In the genomic region with DNA sequence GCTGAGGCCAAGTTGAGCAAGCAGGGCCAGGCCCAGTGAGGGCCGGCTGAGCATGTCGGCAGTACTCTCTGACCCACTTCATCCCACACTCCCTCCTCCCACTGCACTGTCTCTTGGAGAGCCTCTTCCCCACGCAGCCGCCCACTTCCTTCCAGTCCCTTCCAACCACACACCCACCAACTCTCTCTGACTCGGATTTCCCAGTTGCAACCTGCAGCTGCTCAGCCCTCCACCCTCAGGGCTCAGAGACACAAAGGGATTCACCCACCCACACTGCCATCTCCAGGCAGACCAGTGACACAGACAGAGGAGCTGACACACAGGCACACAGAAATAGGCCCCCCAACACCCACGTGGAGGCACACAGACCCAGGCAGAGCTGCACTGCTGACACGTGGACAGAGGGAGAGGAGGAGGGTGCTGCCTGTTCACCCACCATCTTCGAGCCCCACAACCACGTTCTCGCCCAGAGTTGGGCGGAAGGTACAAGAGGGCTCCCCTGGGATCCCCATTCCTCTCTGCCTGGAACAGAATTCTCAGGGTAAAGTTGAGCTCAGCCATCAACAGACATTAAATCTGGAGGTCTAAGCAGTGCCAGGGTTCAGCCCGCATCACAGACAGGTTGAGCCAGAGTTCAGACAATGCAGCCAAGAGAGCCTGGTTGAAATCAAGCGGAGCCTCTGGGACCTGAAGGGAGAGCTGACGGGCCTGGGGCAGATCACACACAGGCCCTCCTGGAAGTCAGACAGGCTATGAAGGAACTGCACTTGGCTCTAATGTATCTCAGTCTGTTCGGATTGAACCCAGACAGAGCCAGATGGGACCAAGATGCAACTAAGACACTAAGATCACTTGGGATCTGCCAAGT, we compare ENCODE assay signal across 7 mouse cellular contexts. TPM values are rescaled to one million over a fixed set of nuclear protein-coding genes. Genes with fewer than 3 reads are reported as not detected.
DNase-seq lines count a peak whose midpoint lies in the region; ATAC-seq and TF ChIP-seq lines count a peak whose summit lies in the region.

No protein-coding gene starts in this region.

- H3K27ac ChIP-seq in kidney, postnatal 0 days = peak overlapping the region; percentile 63
- no peak overlapping the region for H3K27ac ChIP-seq in liver, embryonic 15.5 days (replicated peaks)
- no peak overlapping the region for H3K27ac ChIP-seq in stomach, embryonic 15.5 days

- TF ChIP-seq CTCF in kidney, postnatal 0 days (IDR thresholded peaks at IDR 0.05; ENCODE audit: low read depth) = peak; percentile 62

- H3K36me3 ChIP-seq in kidney, postnatal 0 days (ENCODE audit: insufficient read depth, low read length) = no peaks in the 10 kb centered on the region
- H3K36me3 ChIP-seq in liver, embryonic 15.5 days (replicated peaks) = no peaks in the 10 kb centered on the region
- no peaks in the 10 kb centered on the region for H3K36me3 ChIP-seq in stomach, embryonic 15.5 days

- DNase-seq in urinary bladder, postnatal 14 days (ENCODE audit: low spot score) = peak; percentile 61
- no peak for DNase-seq in urinary bladder, adult 2 months (ENCODE audit: low spot score)
- DNase-seq in cerebellum, postnatal 10 days = peak; percentile 70 to 75
- peak; percentile 53 for DNase-seq in heart, adult 8-10 months (ENCODE audit: low spot score)
- peak; percentile 82 for DNase-seq in kidney, postnatal 0 days (ENCODE audit: low spot score)

- no peak overlapping the region for H3K4me3 ChIP-seq in kidney, postnatal 0 days (replicated peaks; ENCODE audit: low read depth, low read length)
- H3K4me3 ChIP-seq in liver, embryonic 15.5 days (replicated peaks) = no peak overlapping the region
- H3K4me3 ChIP-seq in stomach, embryonic 15.5 days (replicated peaks) = no peak overlapping the region

- 0 out of 2 replicates have a peak, but pooled peaks cover 2% of the 10 kb centered on the region for H3K4me1 ChIP-seq in kidney, postnatal 0 days (replicated peaks; ENCODE audit: insufficient read depth, low read length)
- peaks cover 20% of the 10 kb centered on the region for H3K4me1 ChIP-seq in liver, embryonic 15.5 days (replicated peaks)
- H3K4me1 ChIP-seq in stomach, embryonic 15.5 days = 0 out of 2 replicates have a peak, but pooled peaks cover 4% of the 10 kb centered on the region

- no peak overlapping the region for H3K4me2 ChIP-seq in kidney, postnatal 0 days (ENCODE audit: low read length)
- H3K4me2 ChIP-seq in liver, embryonic 15.5 days = no peak overlapping the region
- H3K4me2 ChIP-seq in stomach, embryonic 15.5 days = no peak overlapping the region

- H3K27me3 ChIP-seq in kidney, postnatal 0 days (ENCODE audit: insufficient read depth, low read length) = no peaks in the 10 kb centered on the region
- H3K27me3 ChIP-seq in liver, embryonic 15.5 days = no peaks in the 10 kb centered on the region
- H3K27me3 ChIP-seq in stomach, embryonic 15.5 days (replicated peaks) = no peaks in the 10 kb centered on the region

- H3K9ac ChIP-seq in kidney, postnatal 0 days (ENCODE audit: low read depth, low read length) = 0 out of 2 replicates have a peak overlapping the region, but pooled peaks have one; percentile 8
- no peak overlapping the region for H3K9ac ChIP-seq in liver, embryonic 15.5 days
- H3K9ac ChIP-seq in stomach, embryonic 15.5 days = no peak overlapping the region

- 46% methylated on average over 15 of the region's 15 CpGs for WGBS in kidney, postnatal 0 days
- 44% methylated on average over 15 of the region's 15 CpGs for WGBS in liver, embryonic 15.5 days (ENCODE audit: insufficient replicate concordance)
- 57% methylated on average over 15 of the region's 15 CpGs for WGBS in stomach, embryonic 15.5 days

- peak; percentile 62; the same call in 1 of the 2 replicates for ATAC-seq in kidney, postnatal 0 days (replicated peaks; ENCODE audit: low FRiP score, low read depth)
- peak; percentile 43; the same call in 1 of the 2 replicates for ATAC-seq in liver, embryonic 15.5 days (ENCODE audit: insufficient read depth)
- peak; percentile 37; the same call in 1 of the 2 replicates for ATAC-seq in stomach, embryonic 15.5 days (ENCODE audit: insufficient read depth, low FRiP score, low read depth)

- no peaks in the 10 kb centered on the region for H3K9me3 ChIP-seq in kidney, postnatal 0 days (replicated peaks; ENCODE audit: low read length)
- H3K9me3 ChIP-seq in liver, embryonic 15.5 days (replicated peaks) = no peaks in the 10 kb centered on the region
- no peaks in the 10 kb centered on the region for H3K9me3 ChIP-seq in stomach, embryonic 15.5 days

RNA-seq across cellular contexts. Expression of a gene that starts 7.9 kb away (rescaled TPM):
- polyA plus RNA-seq in urinary bladder, adult 2 months (2012; rRNA removed) = 161 and 178 TPM in 2 replicates
- total RNA-seq in heart, adult 8-10 months (2022) = 10 to 100 TPM; 61.9 to 68.0 (median 66.0) TPM
- 39.1 and 42.6 TPM in 2 replicates for polyA plus RNA-seq in kidney, postnatal 0 days (2015; fragmentation: Nextera tagmentation; extraction: Ambion mirVana)
- 14.6 and 14.9 TPM in 2 replicates for polyA plus RNA-seq in liver, embryonic 15.5 days (2015; fragmentation: Nextera tagmentation; extraction: Ambion mirVana)
- polyA plus RNA-seq in stomach, embryonic 15.5 days (2015; fragmentation: Nextera tagmentation; extraction: Ambion mirVana) = 45.3 and 48.1 TPM in 2 replicates

RNA-seq across cellular contexts. Expression of a gene that starts 8.2 kb away (rescaled TPM):
- polyA plus RNA-seq in urinary bladder, adult 2 months (2012; rRNA removed) = 6.4 and 6.9 TPM in 2 replicates
- total RNA-seq in heart, adult 8-10 months (2022) = under 1 TPM; 0.27 to 0.66 (median 0.51) TPM
- polyA plus RNA-seq in kidney, postnatal 0 days (2015; fragmentation: Nextera tagmentation; extraction: Ambion mirVana) = 1.1 and 1.6 TPM in 2 replicates
- polyA plus RNA-seq in liver, embryonic 15.5 days (2015; fragmentation: Nextera tagmentation; extraction: Ambion mirVana) = 0.43 and 0.44 TPM in 2 replicates
- polyA plus RNA-seq in stomach, embryonic 15.5 days (2015; fragmentation: Nextera tagmentation; extraction: Ambion mirVana) = 3.2 and 3.4 TPM in 2 replicates

RNA-seq across cellular contexts. Expression of a gene that starts 15.8 kb away (rescaled TPM):
- polyA plus RNA-seq in urinary bladder, adult 2 months (2012; rRNA removed) = 65.7 and 77.6 TPM in 2 replicates
- 10 to 100 TPM; 11.8 to 14.5 (median 12.7) TPM for total RNA-seq in heart, adult 8-10 months (2022)
- polyA plus RNA-seq in kidney, postnatal 0 days (2015; fragmentation: Nextera tagmentation; extraction: Ambion mirVana) = 28.3 and 28.8 TPM in 2 replicates
- 55.9 and 75.3 TPM in 2 replicates for polyA plus RNA-seq in liver, embryonic 15.5 days (2015; fragmentation: Nextera tagmentation; extraction: Ambion mirVana)
- 27.4 and 31.8 TPM in 2 replicates for polyA plus RNA-seq in stomach, embryonic 15.5 days (2015; fragmentation: Nextera tagmentation; extraction: Ambion mirVana)

RNA-seq across cellular contexts. Expression of a gene that starts 30.8 kb away (rescaled TPM):
- polyA plus RNA-seq in urinary bladder, adult 2 months (2012; rRNA removed) = 0.21 TPM in 1 of 2 replicates, not detected in the other
- 1 to 10 TPM; 1.9 to 3.3 (median 2.7) TPM for total RNA-seq in heart, adult 8-10 months (2022)
- polyA plus RNA-seq in kidney, postnatal 0 days (2015; fragmentation: Nextera tagmentation; extraction: Ambion mirVana) = not detected in 2 replicates
- polyA plus RNA-seq in liver, embryonic 15.5 days (2015; fragmentation: Nextera tagmentation; extraction: Ambion mirVana) = not detected in 2 replicates
- polyA plus RNA-seq in stomach, embryonic 15.5 days (2015; fragmentation: Nextera tagmentation; extraction: Ambion mirVana) = not detected in 2 replicates

RNA-seq across cellular contexts. Expression of a gene that starts 39.7 kb away (rescaled TPM):
- 4.8 and 13.9 TPM in 2 replicates for polyA plus RNA-seq in urinary bladder, adult 2 months (2012; rRNA removed)
- total RNA-seq in heart, adult 8-10 months (2022) = 10 to 100 TPM; 15.4 to 23.1 (median 17.9) TPM
- polyA plus RNA-seq in kidney, postnatal 0 days (2015; fragmentation: Nextera tagmentation; extraction: Ambion mirVana) = 15.6 and 17.9 TPM in 2 replicates
- polyA plus RNA-seq in liver, embryonic 15.5 days (2015; fragmentation: Nextera tagmentation; extraction: Ambion mirVana) = 9.2 and 9.3 TPM in 2 replicates
- polyA plus RNA-seq in stomach, embryonic 15.5 days (2015; fragmentation: Nextera tagmentation; extraction: Ambion mirVana) = 21.1 and 25.0 TPM in 2 replicates
